Mouse (Mus musculus): ENCODE results near the gene Sarm1.

Gene Sarm1

GRCm38 (mm10) chr11:78427655-78428054 is 69.9 kb downstream of the Sarm1 start:
- in situ Hi-C loops (cut with MboI; ENCODE audit: unreplicated experiment in 2 of 2), result no loop called here

- in situ Hi-C loops (cut with MboI; ENCODE audit: unreplicated experiment in 2 of 2), result no loop called here
These were observed 72.0 kb downstream of the Sarm1 start for GRCm38 (mm10) chr11:78425572-78425971.

- in situ Hi-C loops (cut with MboI; ENCODE audit: unreplicated experiment in 2 of 2), result no loop called here
These were observed 73.2 kb downstream of the Sarm1 start for GRCm38 (mm10) chr11:78424352-78424751.

Measured in v-Abl transformed pro-B cells (cell line).